Mouse (Mus musculus) brain, adult 2 months (tissue): ENCODE measurements around the gene Igsf8.

ENCODE experiments used
- DNase-seq: peaks from one replicate; pipeline ENCODE4 v3.0.0; 2011; ENCODE audit warnings: low read depth, low spot score

The Igsf8 gene

GRCm38 (mm10) chr1:172273386-172273785 lies 11.9 kb downstream of the Igsf8 start:
- DNase-seq: no peak

- DNase-seq: no peak
Observed at GRCm38 (mm10) chr1:172274116-172274515, 12.7 kb downstream of the Igsf8 start.

GRCm38 (mm10) chr1:172274547-172274946 lies 13.1 kb downstream of the Igsf8 start:
- no peak for DNase-seq

GRCm38 (mm10) chr1:172277172-172277571 lies 15.7 kb downstream of the Igsf8 start:
- DNase-seq: no peak

- no peak for DNase-seq
Observed at GRCm38 (mm10) chr1:172278328-172278727, 16.9 kb downstream of the Igsf8 start.

- DNase-seq: peak; percentile 60
Observed at GRCm38 (mm10) chr1:172279768-172280509, 18.5 kb downstream of the Igsf8 start.

- DNase-seq: peak; percentile 74
Observed at GRCm38 (mm10) chr1:172281522-172282254, 20.2 kb downstream of the Igsf8 start.

- DNase-seq: no peak
Observed at GRCm38 (mm10) chr1:172283073-172283472, 21.6 kb downstream of the Igsf8 start.

GRCm38 (mm10) chr1:172284221-172284620 lies 22.8 kb downstream of the Igsf8 start:
- no peak for DNase-seq

GRCm38 (mm10) chr1:172286740-172287139 lies 25.3 kb downstream of the Igsf8 start:
- no peak for DNase-seq

GRCm38 (mm10) chr1:172288900-172289616 lies 27.6 kb downstream of the Igsf8 start:
- DNase-seq: no peak

- no peak for DNase-seq
Observed at GRCm38 (mm10) chr1:172289617-172289946, 28.1 kb downstream of the Igsf8 start.

GRCm38 (mm10) chr1:172292880-172293279 lies 31.4 kb downstream of the Igsf8 start:
- peak; percentile 80 for DNase-seq

GRCm38 (mm10) chr1:172293449-172293848 lies 32.0 kb downstream of the Igsf8 start:
- peak; percentile 65 for DNase-seq

- DNase-seq: peak; percentile 47
Observed at GRCm38 (mm10) chr1:172295751-172296197, 34.3 kb downstream of the Igsf8 start.

GRCm38 (mm10) chr1:172296816-172297510 lies 35.5 kb downstream of the Igsf8 start:
- DNase-seq: peak; percentile 48

GRCm38 (mm10) chr1:172297611-172298537 lies 36.4 kb downstream of the Igsf8 start, which contains the start of gene Atp1a2:
Atp1a2 (minus strand) TSS chr1:172298064.
- DNase-seq: peak; percentile 81

- DNase-seq: peak; percentile 41
Observed at GRCm38 (mm10) chr1:172299528-172299927, 38.1 kb downstream of the Igsf8 start.

GRCm38 (mm10) chr1:172300247-172300646 lies 38.8 kb downstream of the Igsf8 start:
- DNase-seq: peak; percentile 18

GRCm38 (mm10) chr1:172301180-172301579 lies 39.7 kb downstream of the Igsf8 start:
- peak; percentile 47 for DNase-seq
